Mouse (Mus musculus) adrenal gland, postnatal 10 days (tissue): ENCODE results near the gene Cenpp. TPM values are rescaled to one million over a fixed set of nuclear protein-coding genes. Genes with fewer than 3 reads are reported as not detected.
A peak's percentile ranks its signal among the peaks of the same experiment; 100 is the strongest.

Experiments used
- DNase-seq: peaks from one replicate; pipeline ENCODE4 v3.0.0; 2021; ENCODE audit warnings: mixed read lengths
- total RNA-seq, 2 experiments: library from RNA; stranded (reverse); gene quantifications; 2 replicates each; pipeline ENCODE4 v1.2.3; 2021

Gene Cenpp
- total RNA-seq, 2 experiments from 2014 or later = 5.1 to 5.8 TPM

- DNase-seq = peak; percentile 36
These were observed 191.7 kb downstream of the Cenpp start for GRCm38 (mm10) chr13:49460692-49461414.

GRCm38 (mm10) chr13:49460276-49460675 lies 192.3 kb downstream of the Cenpp start:
- peak; percentile 63 for DNase-seq

GRCm38 (mm10) chr13:49449318-49449749 lies 203.3 kb downstream of the Cenpp start:
- peak; percentile 91 for DNase-seq

- DNase-seq = no peak
These were observed 208.1 kb downstream of the Cenpp start for GRCm38 (mm10) chr13:49444451-49444850.

- DNase-seq = no peak
These were observed 216.4 kb downstream of the Cenpp start for GRCm38 (mm10) chr13:49436170-49436569.

- no peak for DNase-seq
These were observed 216.8 kb downstream of the Cenpp start for GRCm38 (mm10) chr13:49435745-49436144.

- no peak for DNase-seq
These were observed 219.1 kb downstream of the Cenpp start for GRCm38 (mm10) chr13:49433268-49434029.

GRCm38 (mm10) chr13:49430529-49430928 lies 222.1 kb downstream of the Cenpp start:
- no peak for DNase-seq

- DNase-seq = no peak
These were observed 224.4 kb downstream of the Cenpp start for GRCm38 (mm10) chr13:49428042-49428675.

GRCm38 (mm10) chr13:49426736-49427135 lies 225.8 kb downstream of the Cenpp start:
- DNase-seq = peak; percentile 57

GRCm38 (mm10) chr13:49421959-49422358 lies 230.6 kb downstream of the Cenpp start:
- no peak for DNase-seq

GRCm38 (mm10) chr13:49421606-49421917 lies 231.0 kb downstream of the Cenpp start:
- DNase-seq = no peak

GRCm38 (mm10) chr13:49420754-49421605 lies 231.6 kb downstream of the Cenpp start, which contains the start of gene Ippk:
Ippk (plus strand) TSS chr13:49421249.
- peak; percentile 98 for DNase-seq

Other genes with a start within 250 kb of the Cenpp start
- 10 to 100 TPM; 13.1 to 23.5 TPM for gene Ippk, start 231.5 kb downstream of the Cenpp start, total RNA-seq
- gene Tes3-ps, start 159.5 kb downstream of the Cenpp start, total RNA-seq = 1 to 10 TPM; 1.1 to 1.3 TPM
- 10 to 100 TPM; 10.0 to 10.9 TPM for gene Ecm2, start 148.0 kb downstream of the Cenpp start, total RNA-seq
- gene Aspn, start 108.3 kb downstream of the Cenpp start, total RNA-seq = 10 to 100 TPM; 34.8 to 50.4 TPM
- 1 to 10 TPM; 1.7 to 5.8 TPM for gene Omd, start 70.3 kb downstream of the Cenpp start, total RNA-seq
- gene Ogn, start 44.7 kb downstream of the Cenpp start, total RNA-seq = 10 to 100 TPM; 41.6 to 46.9 TPM
- 10 to 100 TPM; 18.7 to 19.1 TPM for gene Nol8, start 293 bp upstream of the Cenpp start, total RNA-seq
- 10 to 100 TPM; 59.5 to 61.3 TPM for gene Iars, start 29.3 kb upstream of the Cenpp start, total RNA-seq
- gene Gm30302, start 146.2 kb upstream of the Cenpp start, total RNA-seq = under 1 TPM in 1 of 2 experiments, not detected in 1; 0.09 TPM